Mouse (Mus musculus): ENCODE measurements around the gene Ier5.

DNA sequence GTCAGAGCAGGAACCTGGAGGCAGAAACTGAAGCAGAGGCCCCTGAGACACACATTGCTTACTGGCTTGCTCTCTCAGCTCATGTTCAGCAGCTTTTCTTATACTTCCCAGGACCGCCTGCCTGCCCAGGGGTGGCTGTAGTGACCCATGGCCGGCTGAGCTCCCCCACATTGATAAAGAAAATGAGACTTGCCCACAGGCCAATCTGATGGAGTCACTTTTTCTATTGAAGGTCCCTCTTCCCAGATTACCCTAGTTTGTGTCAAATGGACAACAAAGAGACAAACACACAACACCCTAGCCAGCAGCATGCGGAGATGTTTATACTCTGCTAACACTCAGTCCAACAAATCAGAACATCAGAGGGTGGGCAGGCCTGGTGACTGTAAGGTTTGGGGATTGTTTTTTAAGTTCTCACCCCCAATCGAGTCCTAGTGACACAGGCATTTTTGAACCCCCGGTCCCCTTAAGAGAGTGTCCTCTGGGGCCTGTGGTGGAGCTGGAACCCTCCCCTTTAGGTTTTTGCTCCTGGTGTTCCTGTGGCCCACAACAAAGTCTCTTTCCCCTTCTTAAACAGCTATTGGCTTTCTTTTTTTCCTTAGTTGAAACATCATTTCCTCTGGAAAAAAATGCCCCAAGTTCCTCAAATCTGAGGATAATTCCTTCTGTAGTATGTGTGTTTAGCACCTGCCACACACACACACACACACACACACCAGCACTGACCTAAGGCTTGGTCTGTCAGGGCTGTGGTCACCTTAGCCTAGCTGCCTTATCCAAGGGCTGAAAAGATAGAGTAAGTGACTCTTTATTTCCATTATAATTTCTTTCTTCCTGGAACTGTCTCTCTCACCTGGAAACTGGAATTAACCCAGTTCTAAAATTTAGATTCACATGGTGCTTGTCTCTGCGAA, 41.1 kb downstream of the Ier5 start:
- TF ChIP-seq POLR2A (IDR thresholded peaks at IDR 0.05; ENCODE audit: borderline replicate concordance, control insufficient read depth, low read depth, low read length): no peak
- no peak for TF ChIP-seq CTCF (IDR thresholded peaks at IDR 0.05; ENCODE audit: control insufficient read depth, insufficient read depth, low read length)

Data from bone marrow, adult 2 months (tissue).